ENCODE assay signal across 22 mouse cellular contexts in the genomic region with DNA sequence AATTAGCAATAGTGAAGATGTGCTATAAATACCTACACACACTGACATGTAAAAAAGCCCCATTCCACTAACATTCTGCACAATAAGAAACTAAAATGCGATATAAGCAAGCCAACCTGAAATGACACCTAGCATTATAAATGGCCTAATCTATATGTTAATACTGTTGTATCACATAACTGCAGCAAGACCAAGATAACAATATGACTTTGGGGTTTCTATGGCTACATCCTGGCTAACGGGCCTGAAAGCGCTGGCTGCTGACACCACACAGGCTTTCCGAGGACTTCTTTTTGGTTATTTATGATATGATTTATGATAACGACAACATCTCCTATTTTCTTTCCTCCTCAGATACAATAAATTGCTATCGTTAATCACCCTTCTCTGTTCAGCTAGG.
DNase-seq lines count a peak whose midpoint lies in the region; ATAC-seq and TF ChIP-seq lines count a peak whose summit lies in the region.
"Had no signal": no experiment of that assay in that cellular context is flagged by ENCODE, and none has a peak within 500 bp of the region (broad histone marks: within the 10 kb centered on the region; RNA-seq: fewer than 3 reads in every experiment).

No protein-coding gene starts in this region.

- TF ChIP-seq RAD21 in MEL (IDR thresholded peaks at IDR 0.05; ENCODE audit: low read depth, low read length): no peak

- no peak for TF ChIP-seq POLR2A in MEL (IDR thresholded peaks at IDR 0.05; ENCODE audit: control insufficient read depth in 1 of 2, insufficient read depth in 1 of 2, low read depth in 1 of 2, low read length in 2 of 2, poor library complexity in 1 of 2)

- H3K79me2 ChIP-seq in MEL (ENCODE audit: control insufficient read depth, insufficient read depth, low read length, poor library complexity): peaks cover 11% of the 10 kb centered on the region

- WGBS in midbrain, embryonic 14.5 days: 66% methylated on average over 6 of the region's 6 CpGs
- WGBS in midbrain, embryonic 11.5 days: 88% methylated on average over 6 of the region's 6 CpGs
- WGBS in hindbrain, embryonic 14.5 days: 64% methylated on average over 6 of the region's 6 CpGs
- WGBS in midbrain, embryonic 16.5 days: 66% methylated on average over 6 of the region's 6 CpGs
- 92% methylated on average over 6 of the region's 6 CpGs for WGBS in heart, embryonic 12.5 days

- no peak overlapping the region for H3K4me3 ChIP-seq in midbrain, embryonic 14.5 days (replicated peaks; ENCODE audit: low read depth, low read length)
- no peak overlapping the region for H3K4me3 ChIP-seq in midbrain, embryonic 11.5 days (ENCODE audit: low read depth, low read length)
- H3K4me3 ChIP-seq in MEL (ENCODE audit: control insufficient read depth in 1 of 2, insufficient read depth in 1 of 2, low read depth in 2 of 2, low read length in 2 of 2): 0 out of 4 replicates have a peak overlapping the region, but pooled peaks of 1 of the 2 experiments have one; percentile 1
- H3K4me3 ChIP-seq in hindbrain, embryonic 14.5 days (replicated peaks; ENCODE audit: low read length): no peak overlapping the region
- no peak overlapping the region for H3K4me3 ChIP-seq in midbrain, embryonic 16.5 days (ENCODE audit: low read depth, low read length)
- H3K4me3 ChIP-seq in heart, embryonic 12.5 days: no peak overlapping the region
- H3K4me3 ChIP-seq: embryonic facial prominence, embryonic 13.5 days; forebrain, embryonic 13.5 days; gastrocnemius, adult 2 months; heart, embryonic 13.5 days had no signal

- no peak overlapping the region for H3K27ac ChIP-seq in midbrain, embryonic 14.5 days (replicated peaks; ENCODE audit: low read depth, low read length)
- no peak overlapping the region for H3K27ac ChIP-seq in midbrain, embryonic 11.5 days (ENCODE audit: low read depth, low read length)
- no peak overlapping the region for H3K27ac ChIP-seq in MEL (ENCODE audit: control insufficient read depth, low read depth, low read length)
- H3K27ac ChIP-seq in hindbrain, embryonic 14.5 days: 0 out of 2 replicates have a peak overlapping the region, but pooled peaks have one; percentile 6
- H3K27ac ChIP-seq in midbrain, embryonic 16.5 days (ENCODE audit: low read length): no peak overlapping the region
- H3K27ac ChIP-seq in heart, embryonic 12.5 days (ENCODE audit: poor library complexity, severe bottlenecking): no peak overlapping the region
- H3K27ac ChIP-seq: embryonic facial prominence, embryonic 13.5 days; forebrain, embryonic 13.5 days; gastrocnemius, adult 2 months; heart, embryonic 13.5 days had no signal

- peak; percentile 56 to 60 for TF ChIP-seq EP300 in MEL (IDR thresholded peaks at IDR 0.05; ENCODE audit: low read depth in 1 of 2, low read length in 2 of 2)

- no peak for TF ChIP-seq CTCF in MEL (IDR thresholded peaks at IDR 0.05 in 2 of 3, conservative IDR thresholded peaks at IDR 0.05 in 1 of 3; ENCODE audit: control insufficient read depth in 1 of 3, insufficient read depth in 1 of 3, low read depth in 2 of 3, low read length in 3 of 3, poor library complexity in 1 of 3, severe bottlenecking in 1 of 3)

- no peaks in the 10 kb centered on the region for H3K36me3 ChIP-seq in midbrain, embryonic 14.5 days (ENCODE audit: control insufficient read depth, insufficient read depth, low read length)
- no peaks in the 10 kb centered on the region for H3K36me3 ChIP-seq in midbrain, embryonic 11.5 days (ENCODE audit: control insufficient read depth, insufficient read depth, low read length)
- H3K36me3 ChIP-seq in MEL (ENCODE audit: control insufficient read depth in 1 of 2, insufficient read depth in 2 of 2, low read length in 2 of 2): peaks cover 0 to 35% of the 10 kb centered on the region in 2 experiments; a peak in 2 of 4 replicates
- no peaks in the 10 kb centered on the region for H3K36me3 ChIP-seq in hindbrain, embryonic 14.5 days (replicated peaks; ENCODE audit: control insufficient read depth, insufficient read depth)
- no peaks in the 10 kb centered on the region for H3K36me3 ChIP-seq in midbrain, embryonic 16.5 days (ENCODE audit: control insufficient read depth, insufficient read depth, low read length)
- H3K36me3 ChIP-seq in heart, embryonic 12.5 days: no peaks in the 10 kb centered on the region
- H3K36me3 ChIP-seq: embryonic facial prominence, embryonic 13.5 days; heart, embryonic 13.5 days had no signal

- no peak overlapping the region for H3K9ac ChIP-seq in midbrain, embryonic 14.5 days (replicated peaks; ENCODE audit: low read length)
- no peak overlapping the region for H3K9ac ChIP-seq in midbrain, embryonic 11.5 days (ENCODE audit: low read length)
- H3K9ac ChIP-seq in MEL (ENCODE audit: control insufficient read depth, low read depth, low read length, poor library complexity, severe bottlenecking): no peak overlapping the region
- no peak overlapping the region for H3K9ac ChIP-seq in hindbrain, embryonic 14.5 days
- H3K9ac ChIP-seq in midbrain, embryonic 16.5 days (ENCODE audit: low read depth, low read length): no peak overlapping the region
- no peak overlapping the region for H3K9ac ChIP-seq in heart, embryonic 12.5 days
- H3K9ac ChIP-seq: embryonic facial prominence, embryonic 13.5 days; forebrain, embryonic 13.5 days; forebrain, postnatal 0 days; heart, embryonic 13.5 days had no signal

- no peak overlapping the region for H3K4me2 ChIP-seq in midbrain, embryonic 14.5 days (ENCODE audit: low read length)
- no peak overlapping the region for H3K4me2 ChIP-seq in midbrain, embryonic 11.5 days
- H3K4me2 ChIP-seq in hindbrain, embryonic 14.5 days (replicated peaks): no peak overlapping the region
- H3K4me2 ChIP-seq in midbrain, embryonic 16.5 days (ENCODE audit: low read length): no peak overlapping the region
- no peak overlapping the region for H3K4me2 ChIP-seq in heart, embryonic 12.5 days
- H3K4me2 ChIP-seq: embryonic facial prominence, embryonic 13.5 days; forebrain, embryonic 13.5 days; heart, embryonic 13.5 days had no signal

- H3K27me3 ChIP-seq in midbrain, embryonic 14.5 days (ENCODE audit: control insufficient read depth, insufficient read depth, low read length): no peaks in the 10 kb centered on the region
- H3K27me3 ChIP-seq in midbrain, embryonic 11.5 days (ENCODE audit: control insufficient read depth, insufficient read depth, low read length): no peaks in the 10 kb centered on the region
- no peaks in the 10 kb centered on the region for H3K27me3 ChIP-seq in MEL (ENCODE audit: control insufficient read depth in 1 of 2, insufficient read depth in 2 of 2, low read length in 2 of 2)
- no peaks in the 10 kb centered on the region for H3K27me3 ChIP-seq in hindbrain, embryonic 14.5 days (ENCODE audit: control insufficient read depth, insufficient read depth, low read length)
- H3K27me3 ChIP-seq in midbrain, embryonic 16.5 days (ENCODE audit: control insufficient read depth, insufficient read depth, low read depth, low read length): no peaks in the 10 kb centered on the region
- H3K27me3 ChIP-seq in heart, embryonic 12.5 days (replicated peaks): no peaks in the 10 kb centered on the region
- H3K27me3 ChIP-seq: embryonic facial prominence, embryonic 13.5 days; forebrain, embryonic 13.5 days; heart, embryonic 13.5 days; Patski had no signal

- no peak for ATAC-seq in midbrain, embryonic 14.5 days (ENCODE audit: low FRiP score, low TSS enrichment)
- no peak for ATAC-seq in midbrain, embryonic 11.5 days (ENCODE audit: low FRiP score)
- ATAC-seq in hindbrain, embryonic 14.5 days (ENCODE audit: low FRiP score): no peak
- peak; percentile 44; the same call in 1 of the 2 replicates for ATAC-seq in midbrain, embryonic 16.5 days
- ATAC-seq in erythroid progenitor cell, adult 5-6 weeks (replicated peaks; ENCODE audit: low FRiP score, poor library complexity, severe bottlenecking): no peak
- ATAC-seq in heart, embryonic 12.5 days (ENCODE audit: insufficient number of reproducible peaks, low FRiP score): no peak
- ATAC-seq: activated CD4-positive, CD25-positive, alpha-beta regulatory T cell, adult 4 months; CD4-positive, CD25-positive, alpha-beta regulatory T cell, adult 4 months; forebrain, embryonic 13.5 days; forebrain, postnatal 0 days; Patski had no signal

- DNase-seq in midbrain, embryonic 14.5 days: peak; percentile 36
- no peak for DNase-seq in midbrain, embryonic 11.5 days (ENCODE audit: low spot score, missing footprints)
- DNase-seq in MEL (ENCODE audit: low read depth, low spot score): peak; percentile 58
- DNase-seq in hindbrain, embryonic 14.5 days (ENCODE audit: low spot score): no peak
- DNase-seq in B cell, adult 2 months: no peak
- DNase-seq: adrenal gland, postnatal 14 days; cerebellum, adult 11-12 months; cerebellum, adult 9-10 months; cerebellum, postnatal 25 days; forebrain, postnatal 0 days; gastrocnemius, adult 2 months; gastrocnemius, postnatal 25 days; heart, postnatal 36 days had no signal

- H3K4me1 ChIP-seq in midbrain, embryonic 14.5 days (ENCODE audit: control insufficient read depth, insufficient read depth, low read length): peaks cover 7% of the 10 kb centered on the region; the same call in 1 of the 2 replicates
- 0 out of 2 replicates have a peak, but pooled peaks cover 4% of the 10 kb centered on the region for H3K4me1 ChIP-seq in midbrain, embryonic 11.5 days (ENCODE audit: control insufficient read depth, insufficient read depth, low read length)
- H3K4me1 ChIP-seq in MEL (ENCODE audit: control insufficient read depth in 1 of 2, insufficient read depth in 2 of 2, low read length in 2 of 2): peaks cover 29 to 33% of the 10 kb centered on the region in 2 experiments
- peaks cover 16% of the 10 kb centered on the region; the same call in 1 of the 2 replicates for H3K4me1 ChIP-seq in hindbrain, embryonic 14.5 days (replicated peaks; ENCODE audit: control insufficient read depth, insufficient read depth, low read length)
- peaks cover 4% of the 10 kb centered on the region for H3K4me1 ChIP-seq in midbrain, embryonic 16.5 days (ENCODE audit: control insufficient read depth, insufficient read depth, low read length)
- peaks cover 21% of the 10 kb centered on the region for H3K4me1 ChIP-seq in heart, embryonic 12.5 days (replicated peaks)

- H3K9me3 ChIP-seq in midbrain, embryonic 14.5 days (ENCODE audit: control insufficient read depth, low read length): no peaks in the 10 kb centered on the region
- no peaks in the 10 kb centered on the region for H3K9me3 ChIP-seq in midbrain, embryonic 11.5 days (ENCODE audit: control insufficient read depth, low read length)
- H3K9me3 ChIP-seq in MEL (replicated peaks; ENCODE audit: insufficient read depth, low read length): no peaks in the 10 kb centered on the region
- no peaks in the 10 kb centered on the region for H3K9me3 ChIP-seq in hindbrain, embryonic 14.5 days (ENCODE audit: control insufficient read depth, low read length)
- no peaks in the 10 kb centered on the region for H3K9me3 ChIP-seq in midbrain, embryonic 16.5 days (replicated peaks; ENCODE audit: control insufficient read depth, low read length, poor library complexity, severe bottlenecking)
- H3K9me3 ChIP-seq in heart, embryonic 12.5 days (replicated peaks): no peaks in the 10 kb centered on the region
- H3K9me3 ChIP-seq: embryonic facial prominence, embryonic 13.5 days; forebrain, embryonic 13.5 days; heart, embryonic 13.5 days had no signal

TF ChIP-seq in MEL, 35 proteins besides CTCF, POLR2A, EP300 and RAD21 (continues in another document):
- peak; percentile 54 for TF ChIP-seq GATA1 (IDR thresholded peaks at IDR 0.05; ENCODE audit: low read depth, low read length)
- TF ChIP-seq TCF12 (IDR thresholded peaks at IDR 0.05; ENCODE audit: low read depth, low read length): peak; percentile 49; the same call in 1 of the 2 replicates

Comparison
In these comparisons a context has a peak if more than half of its experiments do, and no peak if none do; other contexts are left out.
1. DNase-seq: peak in midbrain, embryonic 14.5 days (single experiment) and MEL (single experiment); none in midbrain, embryonic 11.5 days (single experiment), hindbrain, embryonic 14.5 days (single experiment) and B cell, adult 2 months (0 of 2).